Mouse (Mus musculus) small intestine, adult 2 months (tissue): ENCODE results near the gene Padi6.

ENCODE experiments used
- CTCF ChIP-seq: fragments of 200-500 bp; IDR thresholded peaks from 2 replicates; pipeline ENCODE4 v1.5.1; 2012; ENCODE audit warnings: low read depth, mild to moderate bottlenecking, control low read depth, inconsistent platforms, low read length, moderate library complexity, mixed read lengths; ENCODE audit not compliant: insufficient replicate concordance, insufficient read length; ENCODE audit errors: extremely low read depth
- POLR2A ChIP-seq: fragments of 200-500 bp; IDR thresholded peaks from 2 replicates; pipeline ENCODE4 v1.6.1; 2012; ENCODE audit warnings: low read depth, mild to moderate bottlenecking, control low read depth, inconsistent platforms, low read length, moderate library complexity

GRCm38 (mm10) chr4:140785217-140785616 lies 42.8 kb upstream of the Padi6 start:
- TF ChIP-seq CTCF (no peak), POLR2A (no peak)
